Mouse (Mus musculus) liver, embryonic 14.5 days (tissue): ENCODE measurements around the gene Atxn1l.

Source experiments
- CTCF ChIP-seq: IDR thresholded peaks from 2 replicates; pipeline ENCODE4 v1.5.1; 2016; ENCODE audit warnings: antibody characterized with exemption, low read depth, control low read depth
- EP300 ChIP-seq: IDR thresholded peaks from 2 replicates; pipeline ENCODE4 v1.6.1; 2016; ENCODE audit warnings: antibody characterized with exemption, low read depth

DNA sequence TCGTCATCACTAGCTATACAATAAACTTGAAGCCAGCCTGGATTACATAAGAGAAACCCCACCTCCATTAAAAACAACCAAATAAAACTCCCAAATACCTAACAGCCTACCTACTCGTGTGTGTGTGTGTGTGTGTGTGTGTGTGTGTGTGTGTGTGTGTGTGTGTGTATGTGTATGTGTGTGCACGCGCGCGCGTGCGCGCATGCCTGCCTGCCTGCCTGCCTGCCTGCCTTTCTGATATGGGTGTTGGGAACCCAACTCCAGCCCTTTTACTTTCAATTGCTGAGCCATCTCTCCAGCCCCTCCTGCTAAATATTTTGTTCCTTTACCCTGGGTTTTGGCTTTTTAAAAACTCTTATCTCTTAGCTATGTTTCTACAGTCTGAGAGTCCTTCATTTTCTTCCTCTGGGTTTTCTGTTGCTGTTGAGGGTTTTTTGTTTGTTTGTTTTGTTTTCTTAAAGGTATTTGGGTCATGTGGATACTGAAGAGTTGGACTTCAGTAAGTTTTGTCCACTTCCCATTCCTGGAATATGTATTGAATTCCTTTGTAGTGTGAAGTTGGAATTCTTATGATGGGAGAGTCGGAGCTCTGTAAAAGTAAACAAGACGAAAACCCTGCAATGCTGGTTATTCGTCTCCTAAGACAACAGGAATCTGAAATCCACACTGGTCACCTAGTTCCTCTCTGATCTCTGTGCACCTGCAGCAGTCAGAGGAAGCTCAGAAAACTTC, 10.1 kb upstream of the Atxn1l start:
- no peak for TF ChIP-seq CTCF
- TF ChIP-seq EP300: no peak
